In genomic region chr4:133656294-133656693, GRCm38 (mm10) we compare ENCODE assay signal across 17 mouse cellular contexts. TPM values are rescaled to one million over a fixed set of nuclear protein-coding genes. Genes with fewer than 3 reads are reported as not detected.
A peak's percentile ranks its signal among the peaks of the same experiment; 100 is the strongest.
DNase-seq lines count a peak whose midpoint lies in the region; TF ChIP-seq lines count a peak whose summit lies in the region.
"Had no signal": no experiment of that assay in that cellular context is flagged by ENCODE, and none has a peak within 500 bp of the region (broad histone marks: within the 10 kb centered on the region; RNA-seq: fewer than 3 reads in every experiment).

No protein-coding gene starts in this region.

- H3K9me3 ChIP-seq in CH12.LX (replicated peaks; ENCODE audit: low read length) (no peaks in the 10 kb centered on the region), ES-Bruce4 (replicated peaks; ENCODE audit: control insufficient read depth, insufficient read depth, low read length, poor library complexity, severe bottlenecking) (no peaks in the 10 kb centered on the region)
- H3K9me3 ChIP-seq: forebrain, embryonic 13.5 days; heart, embryonic 12.5 days; liver, embryonic 12.5 days; midbrain, embryonic 12.5 days had no signal

- H3K79me2 ChIP-seq in CH12.LX (replicated peaks; ENCODE audit: control insufficient read depth, extremely low read depth, insufficient read depth, poor library complexity, severe bottlenecking), result no peaks in the 10 kb centered on the region

- H3K27me3 ChIP-seq in CH12.LX (replicated peaks) (no peaks in the 10 kb centered on the region), ES-Bruce4 (ENCODE audit: control insufficient read depth, insufficient read depth, low read length, poor library complexity, severe bottlenecking) (no peaks in the 10 kb centered on the region)
- no peaks in the 10 kb centered on the region for H3K27me3 ChIP-seq in kidney, adult 2 months (replicated peaks; ENCODE audit: control insufficient read depth, insufficient read depth, low read length)
- H3K27me3 ChIP-seq: forebrain, embryonic 13.5 days; heart, embryonic 12.5 days; liver, embryonic 12.5 days; midbrain, embryonic 12.5 days had no signal

- no peak overlapping the region for H3K4me2 ChIP-seq in CH12.LX (ENCODE audit: insufficient read depth, low read depth, poor library complexity, severe bottlenecking)
- H3K4me2 ChIP-seq: forebrain, embryonic 13.5 days; heart, embryonic 12.5 days; liver, embryonic 12.5 days; lung, embryonic 14.5 days; midbrain, embryonic 12.5 days had no signal

- H3K27ac ChIP-seq in CH12.LX (ENCODE audit: insufficient read depth, low read depth), result peak overlapping the region; percentile 69
- H3K27ac ChIP-seq in ES-Bruce4 (ENCODE audit: insufficient read depth, low read length), result peak overlapping the region; percentile 95
- peak overlapping the region; percentile 48; the same call in 1 of the 2 replicates for H3K27ac ChIP-seq in kidney, adult 2 months (ENCODE audit: insufficient read depth, low read depth, low read length)
- H3K27ac ChIP-seq: forebrain, embryonic 13.5 days; liver, embryonic 12.5 days; midbrain, embryonic 12.5 days; stomach, postnatal 0 days had no signal

- dilution Hi-C loops in CH12.LX (cut with MboI; ENCODE audit: extremely low pct_ligation_motif_present, extremely low pct_unique_long_range_greater_than_20kb, low sequenced_read_pairs), result no loop called here

- peak overlapping the region in 1 of 3 experiments; percentile 30 for H3K4me3 ChIP-seq in CH12.LX (replicated peaks in 1 of 3; ENCODE audit: low read depth in 2 of 3, low read length in 2 of 3, poor library complexity in 1 of 3)
- peak overlapping the region; percentile 14 for H3K4me3 ChIP-seq in ES-Bruce4 (ENCODE audit: low read depth, low read length)
- H3K4me3 ChIP-seq in kidney, adult 2 months (ENCODE audit: insufficient read depth, low read depth, low read length), result no peak overlapping the region
- H3K4me3 ChIP-seq: forebrain, embryonic 13.5 days; heart, embryonic 12.5 days; liver, embryonic 12.5 days; midbrain, embryonic 12.5 days had no signal

- H3K9ac ChIP-seq in CH12.LX (ENCODE audit: insufficient read depth, low read depth) (no peak overlapping the region), ES-Bruce4 (ENCODE audit: low read depth, poor library complexity, severe bottlenecking) (no peak overlapping the region)
- H3K9ac ChIP-seq: forebrain, embryonic 13.5 days; heart, embryonic 12.5 days; liver, embryonic 12.5 days; lung, embryonic 14.5 days; midbrain, embryonic 12.5 days had no signal

- no peak for TF ChIP-seq RAD21 in CH12.LX (IDR thresholded peaks at IDR 0.05; ENCODE audit: low read depth, low read length)

- no peak for TF ChIP-seq POLR2A in CH12.LX (IDR thresholded peaks at IDR 0.05; ENCODE audit: low read depth, low read length)
- no peak for TF ChIP-seq POLR2A in ES-Bruce4 (IDR thresholded peaks at IDR 0.05; ENCODE audit: insufficient read depth, low read length)
- no peak for TF ChIP-seq POLR2A in kidney, adult 2 months (IDR thresholded peaks at IDR 0.05; ENCODE audit: low read depth, low read length)

- no peak for TF ChIP-seq CTCF in CH12.LX (conservative IDR thresholded peaks at IDR 0.05 in 1 of 2, IDR thresholded peaks at IDR 0.05 in 1 of 2; ENCODE audit: low read depth in 2 of 2, low read length in 2 of 2)
- TF ChIP-seq CTCF in ES-Bruce4 (IDR thresholded peaks at IDR 0.05; ENCODE audit: low read depth, low read length), result no peak
- TF ChIP-seq CTCF in kidney, adult 2 months (conservative IDR thresholded peaks at IDR 0.05; ENCODE audit: insufficient read depth, insufficient read length, low read depth, low read length), result no peak

- no peaks in the 10 kb centered on the region for H3K36me3 ChIP-seq in CH12.LX (replicated peaks in 1 of 2; ENCODE audit: control insufficient read depth in 1 of 2, insufficient read depth in 1 of 2, low read length in 1 of 2)
- no peaks in the 10 kb centered on the region for H3K36me3 ChIP-seq in ES-Bruce4 (ENCODE audit: control insufficient read depth, insufficient read depth, low read length, poor library complexity, severe bottlenecking)
- H3K36me3 ChIP-seq in kidney, adult 2 months (ENCODE audit: control insufficient read depth, insufficient read depth, low read length), result no peaks in the 10 kb centered on the region
- H3K36me3 ChIP-seq: heart, embryonic 12.5 days; midbrain, embryonic 12.5 days had no signal

- in situ Hi-C loops in CH12.LX (cut with MboI; ENCODE audit: low pct_ligation_motif_present, low pct_unique_long_range_greater_than_20kb, low sequenced_read_pairs), result no loop called here

- TF ChIP-seq EP300 in CH12.LX (IDR thresholded peaks at IDR 0.05; ENCODE audit: low read length) (no peak), ES-Bruce4 (IDR thresholded peaks at IDR 0.05; ENCODE audit: insufficient read depth, low read depth, low read length) (peak; percentile 95)

- 38% methylated on average over 4 of the region's 4 CpGs for WGBS in kidney, adult 2 months

- peaks cover 25 to 63% of the 10 kb centered on the region in 2 experiments for H3K4me1 ChIP-seq in CH12.LX (ENCODE audit: control insufficient read depth in 1 of 2, insufficient read depth in 2 of 2)
- peaks cover 2% of the 10 kb centered on the region for H3K4me1 ChIP-seq in ES-Bruce4 (ENCODE audit: control insufficient read depth, insufficient read depth, low read length)
- H3K4me1 ChIP-seq in kidney, adult 2 months (ENCODE audit: control insufficient read depth, insufficient read depth, low read length), result peaks cover 18% of the 10 kb centered on the region

- DNase-seq in CH12.LX (ENCODE audit: extremely low read depth), result peak; percentile 66
- DNase-seq in kidney, adult 2 months, result peak; percentile 87
- peak; percentile 71 for DNase-seq in kidney, postnatal 14 days
- no peak for DNase-seq in gastrocnemius, postnatal 25 days
- DNase-seq in right cerebral cortex, adult 18-20 months, result no peak
- DNase-seq in layer of hippocampus, adult 8-10 months (ENCODE audit: low spot score in 2 of 2), result no peak
- DNase-seq: cerebellum, adult 9-10 months; lung, embryonic 14.5 days; lung, postnatal 4 days; retina, postnatal 1 day; thymus, postnatal 14 days had no signal

TF ChIP-seq in CH12.LX, 34 proteins besides CTCF, POLR2A, EP300 and RAD21:
- TF ChIP-seq MAZ (IDR thresholded peaks at IDR 0.05; ENCODE audit: low read depth, low read length) (0 out of 2 replicates have a peak, but pooled peaks have one; percentile 38), CHD2 (IDR thresholded peaks at IDR 0.05; ENCODE audit: low read length) (no peak)

RNA-seq across cellular contexts. Expression of gene Zdhhc18, which starts 6.3 kb away (rescaled TPM):
- total RNA-seq in CH12.LX (2012; rRNA removed) (20.1 and 24.3 TPM in 2 replicates), CH12.LX (2014; rRNA removed) (13.7 and 15.9 TPM in 2 replicates)
- polyA plus RNA-seq in CH12.LX (2012; ENCODE audit: insufficient read length, low read depth) (31.0 and 31.8 TPM in 2 replicates), ES-Bruce4 (2011; ENCODE audit: insufficient read depth, insufficient read length, low read depth, missing spikeins) (34.4 and 43.8 TPM in 2 replicates)
- 28.7 and 31.6 TPM in 2 replicates for polyA plus RNA-seq in kidney, adult 2 months (2012; rRNA removed)
- 10 to 100 TPM; 22.9 to 24.3 TPM for total RNA-seq in gastrocnemius, postnatal 25 days (2021)
- 10 to 100 TPM; 30.7 to 44.0 (median 42.9) TPM for total RNA-seq in layer of hippocampus, adult 8-10 months (2022)

RNA-seq across cellular contexts. Expression of gene Pigv, which starts 16.2 kb away (rescaled TPM):
- 3.7 and 4.3 TPM in 2 replicates for total RNA-seq in CH12.LX (2012; rRNA removed)
- total RNA-seq in CH12.LX (2014; rRNA removed), result 3.6 and 5.0 TPM in 2 replicates
- 2.9 and 4.0 TPM in 2 replicates for polyA plus RNA-seq in CH12.LX (2012; ENCODE audit: insufficient read length, low read depth)
- polyA plus RNA-seq in ES-Bruce4 (2011; ENCODE audit: insufficient read depth, insufficient read length, low read depth, missing spikeins), result 12.8 and 15.2 TPM in 2 replicates
- polyA plus RNA-seq in kidney, adult 2 months (2012; rRNA removed), result 15.8 and 16.2 TPM in 2 replicates
- 1 to 10 TPM; 8.3 to 9.6 TPM for total RNA-seq in gastrocnemius, postnatal 25 days (2021)
- total RNA-seq in layer of hippocampus, adult 8-10 months (2022), result 10 to 100 TPM in 2 of 4 experiments, 1 to 10 TPM in 2; 9.4 to 13.0 (median 11.3) TPM

RNA-seq across cellular contexts. Expression of gene Sfn, which starts 54.3 kb away (rescaled TPM):
- total RNA-seq in CH12.LX (2012; rRNA removed) (0.97 and 1.0 TPM in 2 replicates), CH12.LX (2014; rRNA removed) (0.61 and 1.1 TPM in 2 replicates)
- polyA plus RNA-seq in CH12.LX (2012; ENCODE audit: insufficient read length, low read depth) (2.0 and 2.8 TPM in 2 replicates), ES-Bruce4 (2011; ENCODE audit: insufficient read depth, insufficient read length, low read depth, missing spikeins) (250 and 292 TPM in 2 replicates)
- 7.2 and 7.6 TPM in 2 replicates for polyA plus RNA-seq in kidney, adult 2 months (2012; rRNA removed)
- total RNA-seq in gastrocnemius, postnatal 25 days (2021), result 1 to 10 TPM; 1.1 to 1.2 TPM
- total RNA-seq in layer of hippocampus, adult 8-10 months (2022), result 1 to 10 TPM; 1.4 to 3.1 (median 2.1) TPM

Comparison
In these comparisons a context has a peak if more than half of its experiments do, and no peak if none do; other contexts are left out.
1. DNase-seq: peak in CH12.LX (single experiment), kidney, adult 2 months (single experiment) and kidney, postnatal 14 days (single experiment); none in gastrocnemius, postnatal 25 days (single experiment), right cerebral cortex, adult 18-20 months (single experiment) and layer of hippocampus, adult 8-10 months (0 of 2).
2. Peak in every context shown above with its lines, with median percentiles within 50 percentile points of each other: H3K27ac ChIP-seq.